ENCODE assay signal across 21 mouse cellular contexts in the genomic region with DNA sequence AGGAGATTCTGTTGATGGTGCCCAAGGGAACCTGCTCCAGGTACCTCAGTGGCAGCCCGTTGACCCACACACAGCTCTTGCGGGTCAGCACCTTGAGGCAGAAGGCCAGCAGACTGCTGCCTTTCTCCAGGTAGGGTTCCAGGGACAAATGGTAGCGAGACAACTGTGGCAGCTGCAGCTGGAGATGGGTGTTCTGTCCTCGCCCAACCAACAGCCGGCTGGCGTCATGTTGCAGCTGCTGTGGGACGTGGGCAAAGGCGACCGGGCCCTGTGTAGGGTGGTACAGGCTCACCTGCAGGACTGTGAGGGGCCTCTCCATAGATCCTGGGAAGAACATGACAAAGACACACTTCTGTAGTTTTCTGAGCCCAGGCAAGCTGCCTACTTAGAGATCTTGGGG. TPM values are rescaled to one million over a fixed set of nuclear protein-coding genes. Genes with fewer than 3 reads are reported as not detected.
DNase-seq lines count a peak whose midpoint lies in the region; ATAC-seq and TF ChIP-seq lines count a peak whose summit lies in the region.
"Had no signal": no experiment of that assay in that cellular context is flagged by ENCODE, and none has a peak within 500 bp of the region (broad histone marks: within the 10 kb centered on the region; RNA-seq: fewer than 3 reads in every experiment).

No protein-coding gene starts in this region.

- H3K9me3 ChIP-seq in embryonic facial prominence, embryonic 14.5 days (ENCODE audit: control insufficient read depth, low read length), result no peaks in the 10 kb centered on the region
- no peaks in the 10 kb centered on the region for H3K9me3 ChIP-seq in liver, postnatal 0 days (ENCODE audit: low read length)
- H3K9me3 ChIP-seq: forebrain, embryonic 13.5 days; heart, embryonic 10.5 days; midbrain, embryonic 12.5 days; neural tube, embryonic 13.5 days had no signal

- H3K9ac ChIP-seq in liver, adult 2 months (ENCODE audit: low read depth, low read length), result peak overlapping the region; percentile 30; the same call in 1 of the 2 replicates
- H3K9ac ChIP-seq in embryonic facial prominence, embryonic 14.5 days (ENCODE audit: low read depth, low read length), result no peak overlapping the region
- H3K9ac ChIP-seq in liver, postnatal 0 days (replicated peaks), result no peak overlapping the region; the same call in 1 of the 2 replicates
- H3K9ac ChIP-seq: forebrain, embryonic 13.5 days; lung, embryonic 14.5 days; midbrain, embryonic 12.5 days; neural tube, embryonic 13.5 days had no signal

- no peak for ATAC-seq in embryonic facial prominence, embryonic 14.5 days (ENCODE audit: low read depth)
- ATAC-seq in liver, postnatal 0 days, result no peak
- ATAC-seq: activated CD4-positive, CD25-positive, alpha-beta regulatory T cell, adult 4 months; CD4-positive, CD25-positive, alpha-beta regulatory T cell, adult 4 months; forebrain, embryonic 13.5 days had no signal

- peak overlapping the region; percentile 5; the same call in 1 of the 2 replicates for H3K4me3 ChIP-seq in liver, adult 2 months (ENCODE audit: insufficient read depth, low read depth, low read length)
- H3K4me3 ChIP-seq in embryonic facial prominence, embryonic 14.5 days (ENCODE audit: low read depth, low read length), result no peak overlapping the region
- peak overlapping the region; percentile 19; the same call in 1 of the 2 replicates for H3K4me3 ChIP-seq in liver, postnatal 0 days (ENCODE audit: low read depth, low read length)
- H3K4me3 ChIP-seq: forebrain, embryonic 13.5 days; heart, embryonic 10.5 days; midbrain, embryonic 12.5 days; neural tube, embryonic 13.5 days had no signal

- 89% methylated on average over 9 of the region's 9 CpGs for WGBS in liver, adult 2 months
- 71% methylated on average over 8 of the region's 9 CpGs for WGBS in embryonic facial prominence, embryonic 14.5 days
- WGBS in liver, postnatal 0 days (ENCODE audit: insufficient replicate concordance), result 68% methylated on average over 9 of the region's 9 CpGs

- no peak for TF ChIP-seq EP300 in liver, postnatal 0 days (IDR thresholded peaks at IDR 0.05; ENCODE audit: low read depth)

- no peak for TF ChIP-seq CTCF in liver, adult 2 months (IDR thresholded peaks at IDR 0.05; ENCODE audit: low read depth, low read length)
- no peak for TF ChIP-seq CTCF in liver, postnatal 0 days (IDR thresholded peaks at IDR 0.05; ENCODE audit: low read depth)

- H3K36me3 ChIP-seq in liver, adult 2 months (ENCODE audit: control insufficient read depth, insufficient read depth, low read length), result no peaks in the 10 kb centered on the region
- H3K36me3 ChIP-seq in embryonic facial prominence, embryonic 14.5 days (ENCODE audit: control insufficient read depth, insufficient read depth, low read length), result no peaks in the 10 kb centered on the region
- no peaks in the 10 kb centered on the region for H3K36me3 ChIP-seq in liver, postnatal 0 days (replicated peaks; ENCODE audit: insufficient read depth, low read length)
- H3K36me3 ChIP-seq: heart, embryonic 10.5 days; midbrain, embryonic 12.5 days; neural tube, embryonic 13.5 days had no signal

- H3K27me3 ChIP-seq in liver, adult 2 months (ENCODE audit: control insufficient read depth, insufficient read depth, low read length), result no peaks in the 10 kb centered on the region
- H3K27me3 ChIP-seq in embryonic facial prominence, embryonic 14.5 days (replicated peaks; ENCODE audit: control insufficient read depth, insufficient read depth, low read length), result no peaks in the 10 kb centered on the region
- H3K27me3 ChIP-seq in liver, postnatal 0 days (ENCODE audit: insufficient read depth, low read length), result no peaks in the 10 kb centered on the region
- H3K27me3 ChIP-seq: forebrain, embryonic 13.5 days; neural tube, embryonic 13.5 days had no signal

- no peak overlapping the region for H3K27ac ChIP-seq in liver, adult 2 months (replicated peaks; ENCODE audit: insufficient read depth, low read depth, low read length)
- 0 out of 2 replicates have a peak overlapping the region, but pooled peaks have one; percentile 29 for H3K27ac ChIP-seq in embryonic facial prominence, embryonic 14.5 days (replicated peaks; ENCODE audit: low read depth, low read length)
- H3K27ac ChIP-seq in liver, postnatal 0 days (ENCODE audit: low read depth), result peak overlapping the region; percentile 60
- H3K27ac ChIP-seq: forebrain, embryonic 13.5 days; heart, embryonic 10.5 days; kidney, postnatal 0 days; midbrain, embryonic 12.5 days; neural tube, embryonic 13.5 days had no signal

- no peak overlapping the region for H3K4me2 ChIP-seq in embryonic facial prominence, embryonic 14.5 days (ENCODE audit: low read depth, low read length)
- H3K4me2 ChIP-seq in liver, postnatal 0 days (ENCODE audit: low read depth, low read length), result peak overlapping the region; percentile 62
- H3K4me2 ChIP-seq: forebrain, embryonic 13.5 days; lung, embryonic 14.5 days; midbrain, embryonic 12.5 days; neural tube, embryonic 13.5 days had no signal

- H3K79me2 ChIP-seq in liver, adult 2 months (ENCODE audit: control insufficient read depth, insufficient read depth, low read length), result no peaks in the 10 kb centered on the region

- TF ChIP-seq POLR2A in liver, adult 2 months (IDR thresholded peaks at IDR 0.05; ENCODE audit: extremely low read depth, insufficient read depth, low read length), result no peak

- no peak for DNase-seq in liver, adult 2 months (ENCODE audit: extremely low read depth, low read depth, low spot score)
- no peak for DNase-seq in liver
- no peak for DNase-seq in embryonic facial prominence, embryonic 14.5 days (ENCODE audit: low spot score)
- no peak for DNase-seq in liver, postnatal 0 days
- peak; percentile 46 to 50 for DNase-seq in thymus, postnatal 10 days (ENCODE audit: low spot score in 2 of 2)
- DNase-seq in lung, postnatal 10 days, result no peak
- DNase-seq in left cerebral cortex, adult 9 months (ENCODE audit: low spot score in 2 of 2), result no peak
- DNase-seq in cerebellum, adult 11-12 months, result no peak
- DNase-seq: adrenal gland, postnatal 14 days; cerebellum, adult 11 months; cerebellum, postnatal 36 days; kidney, adult 11 months; lung, embryonic 14.5 days; lung, postnatal 4 days had no signal

- H3K4me1 ChIP-seq in liver, adult 2 months (ENCODE audit: control insufficient read depth, insufficient read depth, low read length), result no peaks in the 10 kb centered on the region
- peaks cover 20% of the 10 kb centered on the region for H3K4me1 ChIP-seq in embryonic facial prominence, embryonic 14.5 days (ENCODE audit: control insufficient read depth, insufficient read depth, low read length)
- peaks cover 14% of the 10 kb centered on the region for H3K4me1 ChIP-seq in liver, postnatal 0 days (ENCODE audit: insufficient read depth)
- H3K4me1 ChIP-seq: forebrain, embryonic 13.5 days; midbrain, embryonic 12.5 days; neural tube, embryonic 13.5 days had no signal

RNA-seq across cellular contexts. Expression of a gene that starts 2.4 kb away (rescaled TPM):
- total RNA-seq in liver, adult 2 months (2014; rRNA removed), result 1.1 and 1.2 TPM in 2 replicates
- polyA plus RNA-seq in liver, adult 2 months (2012; rRNA removed), result 1.0 and 1.9 TPM in 2 replicates
- 0.93 and 0.98 TPM in 2 replicates for polyA plus RNA-seq in embryonic facial prominence, embryonic 14.5 days (2014; fragmentation: Nextera tagmentation; extraction: Ambion mirVana)
- polyA plus RNA-seq in liver, postnatal 0 days (2015; fragmentation: Nextera tagmentation; extraction: Ambion mirVana), result 6.8 and 8.2 TPM in 2 replicates

RNA-seq across cellular contexts. Expression of a gene that starts 40.1 kb away (rescaled TPM):
- 52.7 and 56.2 TPM in 2 replicates for total RNA-seq in liver, adult 2 months (2014; rRNA removed)
- 65.9 and 73.6 TPM in 2 replicates for polyA plus RNA-seq in liver, adult 2 months (2012; rRNA removed)
- 246 and 265 TPM in 2 replicates for polyA plus RNA-seq in embryonic facial prominence, embryonic 14.5 days (2014; fragmentation: Nextera tagmentation; extraction: Ambion mirVana)
- 84.3 and 87.4 TPM in 2 replicates for polyA plus RNA-seq in liver, postnatal 0 days (2015; fragmentation: Nextera tagmentation; extraction: Ambion mirVana)

Comparison
In these comparisons a context has a peak if more than half of its experiments do, and no peak if none do; other contexts are left out.
1. DNase-seq: peak in thymus, postnatal 10 days (2 of 2); none in liver, adult 2 months (single experiment), liver (single experiment), embryonic facial prominence, embryonic 14.5 days (single experiment), liver, postnatal 0 days (single experiment), lung, postnatal 10 days (single experiment), left cerebral cortex, adult 9 months (0 of 2) and cerebellum, adult 11-12 months (single experiment).